Mouse (Mus musculus) lung, adult 18-20 months (tissue): Measurements from ENCODE around the gene Vps13a.
"Not testable (repeated sequence)": the region's sequence is repeated elsewhere in the genome, so short reads cannot be mapped to it uniquely, and the experiment has no call there.

Source experiments
- DNase-seq, 2 experiments: peaks; one replicate each; pipeline ENCODE4 v3.0.0; 2022; ENCODE audit warnings: mixed read lengths in 2 of 2

The Vps13a gene

DNA sequence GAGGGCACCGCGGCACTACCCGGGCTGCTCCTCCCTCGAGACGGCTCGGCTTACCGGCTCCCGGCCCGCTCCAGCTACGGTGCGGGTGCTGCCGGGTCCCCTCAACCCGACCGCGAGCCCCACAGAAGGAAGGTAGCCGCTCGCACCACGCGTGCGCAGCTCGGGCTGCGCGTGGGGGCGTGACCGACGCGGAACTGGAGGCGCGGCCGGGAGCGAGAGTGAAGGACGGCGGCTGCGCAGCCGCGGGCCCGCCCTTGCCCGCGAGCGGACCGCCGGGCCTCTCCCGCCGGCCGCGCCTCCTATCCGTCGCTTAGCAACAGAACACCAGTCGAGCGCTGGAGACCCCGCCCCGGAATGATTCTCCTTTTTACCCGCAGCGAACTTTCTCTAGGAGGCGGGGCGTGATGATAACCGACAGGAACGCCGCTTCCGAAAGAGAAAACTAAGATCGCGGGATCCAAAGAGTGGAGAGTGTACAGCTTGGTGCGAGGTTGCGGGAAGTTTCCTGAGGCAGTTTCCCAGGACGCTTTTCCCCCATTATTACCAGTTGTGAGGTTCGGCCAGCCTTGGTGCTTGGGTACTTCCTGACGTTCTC lies at the start of gene Vps13a:
TSS of gene Vps13a (minus strand) at position 144 of the 595 bp plus-strand sequence.
- peak; percentile 95 to 97 for DNase-seq

DNA sequence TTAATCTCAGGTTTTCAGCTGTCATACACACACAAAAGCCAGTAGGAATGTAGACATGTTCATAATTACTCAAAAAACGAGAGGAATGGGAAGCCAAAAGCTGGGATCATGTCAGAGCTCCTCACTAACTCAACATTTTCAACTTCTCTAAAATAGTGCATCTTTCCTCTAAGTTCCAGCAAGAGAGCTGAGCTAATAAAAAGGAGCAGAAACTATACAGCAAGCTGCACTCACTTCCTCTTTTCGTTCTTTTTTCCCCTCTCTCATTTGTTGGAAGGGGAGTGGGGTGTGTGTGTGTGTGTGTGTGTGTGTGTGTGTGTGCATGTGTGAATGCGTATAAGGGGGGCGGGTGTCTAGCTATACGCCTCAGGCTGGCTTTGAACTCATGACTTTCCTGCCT lies 46.9 kb upstream of the Vps13a start:
- no peak for DNase-seq

DNA sequence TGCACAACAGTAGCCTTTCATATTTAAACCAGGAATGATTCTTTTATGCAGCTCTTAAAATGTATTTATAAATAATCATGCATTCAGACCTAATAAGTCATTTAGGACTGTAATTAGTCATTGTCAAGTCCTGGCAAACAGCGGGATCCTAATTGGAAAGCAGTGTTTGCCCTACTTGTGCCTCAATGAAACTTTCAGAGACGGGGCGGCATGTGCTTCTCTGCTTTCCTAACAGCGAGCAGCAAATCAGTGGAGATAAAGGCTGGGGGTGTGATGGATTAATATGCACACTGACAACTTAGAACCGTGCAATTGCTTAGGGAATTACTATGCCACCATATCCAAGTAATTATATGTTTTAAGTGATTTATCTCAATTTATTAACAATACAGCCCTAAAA lies 44.5 kb upstream of the Vps13a start:
- no peak for DNase-seq

DNA sequence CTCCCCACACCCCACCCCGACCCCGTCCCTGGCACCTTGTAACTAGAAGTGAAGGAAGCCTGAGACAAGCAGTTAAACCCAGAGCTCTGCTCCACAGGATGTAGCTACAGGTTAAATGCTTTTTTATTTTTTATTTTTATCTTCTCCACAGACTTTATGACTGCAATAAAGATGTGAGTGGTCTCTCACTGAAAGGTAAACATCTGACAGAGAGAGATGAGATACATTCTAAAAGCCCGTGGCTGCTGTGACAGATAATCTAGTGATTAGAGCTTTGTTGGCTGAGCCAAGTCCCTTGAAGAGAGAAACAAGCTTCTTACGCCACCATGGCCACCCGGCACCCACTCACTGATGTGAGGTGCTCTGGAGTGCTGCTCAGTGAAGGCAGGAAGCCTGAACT lies 34.1 kb upstream of the Vps13a start:
- no peak for DNase-seq

DNA sequence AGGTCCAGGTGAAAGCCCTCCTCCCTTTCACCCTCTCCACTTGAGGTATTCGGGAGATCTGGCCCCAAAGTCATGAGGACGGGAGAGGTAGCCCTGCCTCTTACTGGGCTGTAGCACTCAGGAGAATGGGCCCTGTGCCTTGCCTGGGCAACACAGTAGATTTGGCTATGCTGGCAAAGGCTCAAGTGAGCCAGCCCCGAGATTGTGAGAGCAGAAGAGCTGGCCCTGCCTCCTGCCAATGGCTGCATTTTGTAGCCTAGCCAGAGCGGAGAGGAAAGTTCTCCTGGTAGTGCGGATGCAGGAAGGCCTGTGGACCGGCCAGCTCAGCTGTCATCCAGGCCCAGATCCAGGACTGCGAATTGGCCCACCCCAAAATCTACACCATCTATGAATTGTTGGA lies 32.6 kb upstream of the Vps13a start:
- no peak for DNase-seq

DNA sequence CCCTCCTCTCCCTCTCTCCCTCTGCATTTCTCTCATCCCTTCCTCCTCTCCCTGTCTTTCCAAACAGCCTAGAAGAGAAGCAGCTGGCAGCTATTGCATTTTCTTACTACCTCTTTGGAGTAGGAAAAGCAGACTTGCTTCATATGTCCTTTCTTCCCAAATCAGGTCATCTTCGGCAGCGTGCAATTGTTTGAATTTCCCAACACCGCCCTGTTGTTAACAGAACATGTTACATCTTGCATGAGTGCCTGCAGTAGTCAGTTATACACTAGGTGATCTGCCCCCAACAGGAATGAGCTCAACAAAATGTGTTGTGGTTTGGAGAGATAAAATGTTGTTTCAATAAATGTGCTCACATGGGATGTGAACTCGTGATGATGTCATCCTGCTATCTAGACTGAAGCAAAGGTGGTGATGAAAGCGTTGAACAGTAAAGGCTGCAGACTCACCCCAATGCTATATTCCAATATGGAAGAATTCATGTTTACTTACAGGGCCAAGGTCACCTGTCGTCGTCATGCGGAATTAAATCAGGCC lies 31.4 kb upstream of the Vps13a start:
- no peak for DNase-seq

DNA sequence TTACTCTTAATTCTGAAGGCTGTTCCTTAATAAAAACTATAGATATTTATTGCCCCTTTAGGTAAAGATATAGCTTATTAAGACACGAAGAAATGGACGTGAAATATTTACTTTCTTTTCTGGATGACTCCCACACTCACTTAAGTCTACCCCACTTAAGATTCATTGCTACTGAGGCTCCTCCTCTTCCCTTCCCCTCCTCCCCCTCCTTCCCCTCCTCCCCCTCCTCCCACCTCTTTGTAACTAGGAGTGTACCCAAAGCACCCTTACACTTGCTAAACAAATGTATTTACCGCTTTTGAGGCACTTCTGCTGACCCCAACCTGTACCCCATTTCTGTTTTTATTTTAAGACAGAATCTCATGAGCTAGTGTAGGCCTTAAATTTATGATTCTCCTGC lies 24.4 kb upstream of the Vps13a start:
- DNase-seq = no peak

DNA sequence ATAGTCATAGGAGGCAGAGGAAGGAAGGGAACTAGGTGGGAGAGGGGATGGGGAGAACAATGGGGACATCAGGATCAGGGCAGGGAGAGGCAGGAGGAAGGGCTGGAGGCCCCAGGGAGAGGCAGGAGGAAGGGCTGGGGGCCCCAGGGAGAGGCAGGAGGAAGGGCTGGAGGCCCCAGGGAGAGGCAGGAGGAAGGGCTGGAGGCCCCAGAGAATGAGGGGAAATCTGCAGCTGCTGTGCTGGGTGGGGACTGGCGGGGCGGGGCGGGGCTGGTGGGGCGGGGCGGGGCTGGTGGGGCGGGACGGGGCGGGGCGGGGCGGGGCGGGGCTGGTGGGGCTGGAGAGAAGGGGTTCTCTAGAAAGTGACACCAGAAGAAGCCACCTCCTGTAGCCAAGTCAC lies 23.8 kb upstream of the Vps13a start:
- no peak for DNase-seq

DNA sequence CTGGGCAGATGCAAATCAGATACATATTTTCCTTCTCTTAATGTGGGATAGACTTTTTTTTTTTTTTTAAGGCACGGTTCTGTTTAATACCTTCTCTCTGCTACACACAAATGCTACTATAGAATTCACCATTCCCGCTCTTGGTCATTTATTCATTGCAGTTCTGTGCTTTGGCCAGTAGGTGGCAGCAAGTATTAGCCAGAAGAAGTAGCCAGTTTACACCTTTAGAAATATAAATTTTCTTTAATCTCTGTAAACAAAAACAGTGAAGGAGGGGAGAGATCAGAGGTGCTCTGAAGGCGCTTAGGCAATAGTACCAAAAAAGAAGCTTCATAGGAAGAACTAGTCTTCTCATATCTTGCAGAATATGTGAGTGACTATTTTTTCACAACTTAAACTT lies 22.0 kb upstream of the Vps13a start:
- peak in 1 of 2 experiments; percentile 37 for DNase-seq

DNA sequence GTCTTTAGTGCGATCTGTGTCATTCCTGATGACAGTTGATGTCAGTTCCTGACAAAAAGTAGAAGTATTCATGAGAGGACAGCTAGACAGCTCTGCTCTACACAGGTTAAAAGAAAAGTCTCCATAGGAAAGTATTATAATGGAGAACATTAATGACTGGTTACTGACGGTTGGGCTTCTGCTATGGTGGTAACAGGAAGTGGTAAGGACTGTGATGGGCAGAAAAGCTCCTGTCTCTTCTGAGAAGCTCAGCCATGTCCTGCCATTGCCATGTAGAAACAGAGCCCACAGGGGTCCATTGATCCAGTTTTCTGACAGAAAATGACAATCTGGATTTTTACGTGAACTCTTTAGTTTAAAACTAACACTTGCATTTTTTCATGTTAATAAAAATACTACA lies 21.4 kb upstream of the Vps13a start:
- no peak for DNase-seq

DNA sequence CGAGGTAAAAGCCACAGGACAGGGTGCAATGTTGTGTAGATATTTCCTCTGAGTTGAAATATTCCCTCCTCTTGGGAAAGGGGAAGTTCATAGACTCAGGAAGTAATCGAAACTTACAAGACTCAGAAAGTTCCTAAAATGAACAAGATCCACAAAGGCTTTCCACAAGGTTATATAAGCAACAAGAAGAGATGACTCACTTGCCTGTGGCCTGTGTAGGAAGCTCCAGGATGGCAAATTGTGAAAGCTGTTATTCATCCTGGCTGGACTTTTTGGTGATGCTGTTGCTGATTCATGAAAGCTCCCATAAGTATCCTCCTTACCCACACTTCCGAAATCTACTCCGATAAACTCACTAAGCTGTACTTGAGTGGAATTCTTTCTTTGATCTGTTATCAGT lies 17.2 kb upstream of the Vps13a start:
- no peak for DNase-seq

DNA sequence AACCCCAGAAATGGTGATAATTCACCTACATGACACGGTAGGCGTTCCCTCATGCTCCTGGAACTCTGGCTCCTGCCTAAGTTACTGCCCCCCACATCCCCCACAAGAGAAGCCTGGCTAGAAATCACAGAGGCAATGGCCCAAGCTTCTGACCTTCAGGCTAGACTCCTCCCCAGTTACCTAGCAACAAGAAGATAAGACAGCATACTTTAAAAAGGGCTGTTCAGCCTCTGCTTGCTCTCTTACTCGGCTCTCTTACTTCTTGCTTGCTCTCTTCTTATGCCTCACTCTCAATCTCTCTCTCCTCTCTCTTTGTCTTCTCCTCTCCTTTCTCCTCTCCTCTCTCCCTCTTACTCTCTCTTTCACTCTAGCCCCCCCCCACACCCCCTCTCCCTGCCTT lies 13.8 kb upstream of the Vps13a start:
- not testable (repeated sequence) for DNase-seq

DNA sequence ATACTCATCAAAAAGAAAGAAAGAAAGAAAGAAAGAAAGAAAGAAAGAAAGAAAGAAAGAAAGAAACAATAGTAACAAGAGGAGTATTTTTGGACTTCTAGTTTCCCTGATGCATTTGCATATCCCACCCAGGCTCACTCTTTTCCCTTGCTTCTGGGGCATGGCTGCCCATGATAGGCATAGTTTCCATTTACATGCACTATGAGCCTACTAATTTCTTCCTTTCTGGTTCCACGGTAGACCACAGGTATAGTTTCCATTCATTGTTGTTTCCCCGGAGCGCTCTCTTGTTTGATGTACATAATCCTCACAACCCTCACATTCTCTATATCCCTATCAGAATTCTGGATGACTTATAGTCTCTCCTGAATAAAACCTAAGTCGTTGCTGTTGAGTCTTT lies 9.2 kb upstream of the Vps13a start:
- DNase-seq = no peak

DNA sequence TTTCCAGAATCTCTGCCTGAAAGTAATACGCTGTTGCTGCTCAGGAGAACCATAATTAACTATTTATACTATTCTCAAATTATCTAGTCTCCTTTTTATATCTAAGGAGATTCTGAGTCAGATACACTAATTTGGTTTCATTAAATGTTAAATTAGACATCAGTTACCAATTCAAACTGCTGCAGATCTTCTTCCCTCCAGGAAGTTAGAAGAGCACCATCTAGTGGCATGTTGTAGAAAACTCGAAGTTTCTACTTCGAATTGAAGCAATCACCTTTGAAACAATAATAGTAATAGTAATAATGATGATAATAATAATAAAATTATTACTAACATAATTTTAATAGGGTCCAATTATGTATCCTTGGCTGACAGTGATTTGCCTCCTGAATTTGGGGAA lies 4.1 kb upstream of the Vps13a start:
- no peak for DNase-seq

DNA sequence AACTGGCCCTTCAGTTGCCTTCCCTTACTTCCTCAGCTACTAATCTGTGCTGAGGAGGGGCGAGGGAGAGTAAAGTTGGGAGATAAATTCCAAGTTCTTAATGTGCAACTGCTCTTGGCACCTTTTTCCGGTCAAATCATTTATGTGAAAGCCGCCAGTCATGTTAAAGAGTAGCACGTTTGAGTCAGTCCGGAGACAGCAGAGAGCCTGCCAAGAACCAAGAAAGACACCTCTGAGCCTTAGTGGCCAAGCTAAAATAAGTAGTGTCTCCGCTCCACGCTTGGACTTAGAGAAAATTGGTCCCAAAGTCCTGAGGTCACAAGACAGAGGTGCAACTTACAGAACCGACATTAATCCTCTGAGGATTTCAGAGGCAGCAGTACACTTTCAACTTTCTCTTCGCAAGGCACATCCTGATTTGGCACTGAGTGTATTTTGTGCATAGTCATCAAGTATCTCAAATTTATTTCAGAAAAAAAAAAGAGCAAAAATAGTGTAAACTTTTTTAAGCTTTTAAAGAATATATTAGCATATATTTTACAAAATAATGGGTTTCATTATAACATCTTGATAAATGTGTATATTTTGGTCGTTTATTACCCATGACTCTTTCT lies 780 bp upstream of the Vps13a start:
- no peak for DNase-seq

DNA sequence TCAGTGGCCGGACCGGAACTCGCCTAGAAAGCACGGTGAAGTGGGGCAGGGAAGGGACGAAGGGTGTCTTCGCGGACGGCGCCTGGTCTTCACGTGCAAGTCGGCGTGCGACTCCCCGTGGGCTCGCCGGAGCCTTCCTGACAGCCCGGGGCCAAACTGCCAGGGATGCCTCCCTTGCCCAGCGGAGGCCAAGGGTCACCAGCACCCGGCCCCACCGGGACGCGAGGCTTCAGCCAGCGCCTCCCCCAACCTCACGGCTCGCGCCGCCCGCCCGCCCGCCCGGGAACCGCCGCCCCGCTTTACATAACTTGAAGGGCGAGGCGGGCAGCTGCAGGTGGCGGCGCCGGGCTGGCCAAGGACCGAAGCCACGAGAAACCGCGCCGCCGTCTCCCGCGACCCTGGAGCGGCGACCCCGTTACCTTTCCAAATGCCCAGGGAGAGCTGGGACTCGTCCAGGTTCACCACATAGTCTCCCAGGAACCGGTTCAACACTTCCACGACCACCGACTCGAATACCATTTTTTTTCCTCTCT lies 416 bp downstream of the Vps13a start:
- DNase-seq = peak; percentile 54 to 56

DNA sequence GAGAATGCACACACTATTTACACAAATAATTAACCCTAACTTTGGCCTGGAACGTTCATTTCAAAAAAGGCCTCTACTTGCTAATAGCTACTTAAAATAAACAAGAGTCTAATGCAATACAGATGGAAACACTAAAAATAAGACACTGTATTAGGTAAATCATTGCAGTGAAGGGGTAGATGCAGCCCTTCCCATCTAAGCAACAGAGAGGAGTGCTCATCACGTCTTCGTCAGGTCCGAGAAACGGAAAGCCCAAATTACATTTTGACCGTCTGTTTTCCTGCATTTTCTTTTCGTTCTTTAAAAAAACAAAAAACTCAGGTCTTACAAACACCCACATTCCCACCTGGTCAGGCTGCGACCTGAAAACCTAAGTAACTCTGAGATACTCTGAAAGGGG lies 947 bp downstream of the Vps13a start:
- no peak for DNase-seq

DNA sequence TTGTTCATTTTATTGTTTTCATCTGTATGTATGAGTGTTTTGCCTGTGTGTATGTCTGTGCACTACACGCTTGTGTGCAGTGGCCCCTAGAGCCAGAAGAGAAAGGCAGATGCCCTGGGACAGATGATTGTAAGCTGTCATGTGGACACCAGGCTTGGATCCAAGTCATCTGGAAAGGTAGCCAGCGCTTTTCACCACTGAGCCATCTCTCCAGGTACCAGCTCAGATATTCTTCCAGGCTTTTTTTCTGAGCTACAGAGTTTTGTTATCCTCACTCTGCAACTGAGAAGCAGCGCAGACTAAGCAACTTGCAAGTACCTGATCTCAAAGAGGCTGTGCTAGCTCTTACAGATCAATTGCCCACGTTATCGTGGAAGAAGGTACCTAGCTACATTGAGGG lies 1.5 kb downstream of the Vps13a start:
- no peak for DNase-seq

DNA sequence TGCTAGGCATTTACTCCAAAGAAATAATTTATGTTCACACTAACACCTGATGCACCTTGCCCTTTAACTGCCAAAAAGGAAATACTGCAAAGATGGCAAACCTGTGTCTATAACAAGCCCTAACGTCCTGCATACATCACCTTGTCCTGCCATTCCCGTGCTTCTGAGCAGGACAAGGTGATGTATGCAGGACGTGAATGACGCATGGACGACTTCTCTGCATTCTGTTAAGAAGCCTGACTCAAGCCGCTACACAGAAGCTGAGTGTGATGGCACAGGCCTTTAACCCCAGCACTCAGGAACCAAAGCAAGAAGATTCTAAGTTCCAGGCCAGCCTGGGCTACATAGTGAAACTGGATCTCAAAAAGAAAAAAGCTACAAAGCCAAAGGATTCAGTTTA lies 2.2 kb downstream of the Vps13a start:
- no peak for DNase-seq

DNA sequence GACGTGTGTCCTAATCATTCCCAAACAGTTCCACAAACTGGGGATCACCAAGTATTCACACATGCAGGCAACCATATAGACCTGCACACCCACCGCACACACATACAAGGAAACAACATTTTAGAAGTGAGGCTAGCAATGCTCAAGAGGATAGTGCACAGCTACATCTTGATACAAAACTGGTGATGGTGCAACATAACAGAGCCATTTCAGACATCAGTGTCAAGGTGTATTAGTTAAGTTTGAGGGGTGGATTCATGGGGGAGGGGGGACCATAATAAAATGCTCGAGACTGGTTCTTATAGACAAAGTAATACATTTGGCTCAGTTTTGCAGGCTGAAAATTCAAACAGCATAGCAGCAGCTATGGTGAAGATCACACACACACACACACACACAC lies 2.8 kb downstream of the Vps13a start:
- no peak for DNase-seq

DNA sequence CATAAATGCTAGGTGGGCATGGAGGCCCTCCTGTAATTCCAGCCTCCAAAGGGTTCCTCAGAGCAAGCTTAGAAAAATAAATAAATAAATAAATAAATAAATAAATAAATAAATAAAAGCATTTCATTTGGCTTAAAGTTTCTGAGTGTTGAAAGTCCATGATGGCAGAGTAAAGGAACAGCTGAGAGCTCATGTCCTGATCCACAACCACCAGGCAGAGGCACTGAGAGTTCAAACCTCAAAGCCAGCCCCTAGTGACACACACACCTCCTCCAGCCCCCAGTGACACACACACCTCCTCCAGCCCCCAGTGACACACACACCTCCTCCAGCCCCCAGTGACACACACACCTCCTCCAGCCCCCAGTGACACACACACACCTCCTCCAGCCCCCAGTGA lies 3.3 kb downstream of the Vps13a start:
- not testable (repeated sequence) for DNase-seq

DNA sequence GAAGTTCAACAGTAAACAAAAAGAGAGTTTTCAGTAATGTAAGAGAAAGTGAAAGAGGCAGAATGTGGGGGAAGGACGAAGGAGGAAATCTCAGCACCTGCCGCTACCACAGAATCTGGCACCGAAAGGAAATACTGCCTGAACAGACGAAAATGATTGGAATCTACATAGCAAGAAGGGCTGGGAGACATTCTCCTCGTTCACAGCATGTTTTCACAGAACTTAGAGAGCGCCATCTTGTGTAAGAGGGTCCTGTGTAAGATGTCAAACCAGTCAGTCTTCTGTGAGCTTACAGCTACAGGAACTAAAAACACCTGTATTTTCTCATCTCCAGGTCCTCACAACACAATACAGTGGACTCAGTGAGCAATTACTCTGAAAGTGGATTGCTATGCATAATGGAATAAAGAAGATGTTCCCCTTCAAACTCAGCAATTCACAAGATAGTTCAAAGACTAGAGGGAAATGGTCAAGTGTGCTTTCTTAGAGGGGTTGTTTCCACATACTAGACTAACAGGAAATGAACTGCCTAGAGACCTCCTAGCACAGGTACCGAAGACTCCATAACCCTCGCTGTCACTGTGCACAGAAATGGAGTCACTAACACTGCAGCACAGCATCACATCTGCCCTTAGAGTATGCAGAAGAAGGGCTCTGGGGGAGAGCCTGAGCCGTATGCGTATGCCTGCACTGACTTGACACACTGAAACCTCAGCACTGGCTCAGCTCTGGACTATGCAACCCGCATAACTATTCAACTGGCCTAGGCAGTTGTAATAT lies 7.3 kb downstream of the Vps13a start:
- DNase-seq = peak in 1 of 2 experiments; percentile 24

DNA sequence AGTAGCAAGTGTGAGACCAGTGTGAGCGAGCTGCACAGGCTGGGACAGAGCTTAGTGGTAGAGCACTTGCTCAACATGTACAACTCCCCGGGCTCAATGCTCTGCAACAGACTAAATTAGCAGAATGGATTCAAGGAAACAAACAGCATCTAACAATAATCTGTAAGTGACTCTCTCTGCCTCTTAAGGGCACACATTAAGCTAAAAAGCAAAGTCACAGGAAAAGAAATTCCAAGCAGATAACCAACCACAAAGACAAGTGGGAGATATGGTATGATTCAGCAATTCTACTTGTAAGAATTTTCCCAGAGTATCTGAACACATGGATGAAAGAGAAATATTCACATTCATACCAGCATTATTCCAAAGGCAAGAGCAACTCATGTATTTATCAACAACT lies 13.3 kb downstream of the Vps13a start:
- no peak for DNase-seq

DNA sequence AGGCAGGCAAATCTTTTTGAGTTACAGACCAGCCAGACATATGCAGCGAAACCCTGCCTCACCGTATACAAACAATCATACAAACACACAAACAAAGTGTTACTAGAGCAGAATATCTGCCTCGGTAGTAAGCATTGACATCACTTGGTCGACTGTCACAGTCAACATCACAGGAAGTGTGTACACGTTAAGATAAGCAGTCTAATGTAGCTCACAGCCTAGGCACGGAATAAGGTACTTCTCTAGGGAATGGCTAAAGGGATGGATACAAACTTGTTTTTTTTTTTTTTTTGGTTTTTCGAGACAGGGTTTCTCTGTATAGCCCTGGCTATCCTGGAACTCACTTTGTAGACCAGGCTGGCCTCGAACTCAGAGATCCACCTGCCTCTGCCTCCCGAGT lies 23.3 kb downstream of the Vps13a start:
- not testable (repeated sequence) for DNase-seq
